Mouse (Mus musculus): ENCODE data around the gene Gcc2.
"Not testable (repeated sequence)": the region's sequence is repeated elsewhere in the genome, so short reads cannot be mapped to it uniquely, and the experiment has no call there.

Gene Gcc2

GRCm38 (mm10) chr10:58231779-58232640 lies 23.3 kb upstream of the Gcc2 start:
- DNase-seq (ENCODE audit: low spot score) = peak; percentile 84

GRCm38 (mm10) chr10:58232641-58232969 lies 22.7 kb upstream of the Gcc2 start, which contains the start of gene Duxf3:
Gene Duxf3, minus strand, starts transcription at chr10:58232675.
- not testable (repeated sequence) for DNase-seq (ENCODE audit: low spot score)

GRCm38 (mm10) chr10:58233054-58233739 lies 22.1 kb upstream of the Gcc2 start:
- not testable (repeated sequence) for DNase-seq (ENCODE audit: low spot score)

- DNase-seq (ENCODE audit: low spot score) = not testable (repeated sequence)
Observed at GRCm38 (mm10) chr10:58233740-58234121, 21.6 kb upstream of the Gcc2 start.

- DNase-seq (ENCODE audit: low spot score) = not testable (repeated sequence)
Observed at GRCm38 (mm10) chr10:58234985-58235384, 20.3 kb upstream of the Gcc2 start.

GRCm38 (mm10) chr10:58236613-58237012 lies 18.7 kb upstream of the Gcc2 start, which contains the start of gene Gm4981:
Gene Gm4981, minus strand, starts transcription at chr10:58236701.
- DNase-seq (ENCODE audit: low spot score) = no peak

- peak; percentile 67 for DNase-seq (ENCODE audit: low spot score)
Observed at GRCm38 (mm10) chr10:58238984-58239740, 16.1 kb upstream of the Gcc2 start.

- no peak for DNase-seq (ENCODE audit: low spot score)
Observed at GRCm38 (mm10) chr10:58249535-58249934, 5.8 kb upstream of the Gcc2 start.

- DNase-seq (ENCODE audit: low spot score) = no peak
Observed at GRCm38 (mm10) chr10:58254635-58255175, 592 bp upstream of the Gcc2 start.

GRCm38 (mm10) chr10:58255954-58256353 lies 657 bp downstream of the Gcc2 start:
- DNase-seq (ENCODE audit: low spot score) = no peak

GRCm38 (mm10) chr10:58258466-58258865 lies 3.2 kb downstream of the Gcc2 start:
- no peak for DNase-seq (ENCODE audit: low spot score)

- DNase-seq (ENCODE audit: low spot score) = no peak
Observed at GRCm38 (mm10) chr10:58282238-58282637, 26.9 kb downstream of the Gcc2 start.

GRCm38 (mm10) chr10:58290742-58291141 lies 35.4 kb downstream of the Gcc2 start:
- DNase-seq (ENCODE audit: low spot score) = no peak

- no peak for DNase-seq (ENCODE audit: low spot score)
Observed at GRCm38 (mm10) chr10:58294246-58294645, 38.9 kb downstream of the Gcc2 start.

- no peak for DNase-seq (ENCODE audit: low spot score)
Observed at GRCm38 (mm10) chr10:58295605-58296004, 40.3 kb downstream of the Gcc2 start.

- no peak for DNase-seq (ENCODE audit: low spot score)
Observed at GRCm38 (mm10) chr10:58304996-58305395, 49.7 kb downstream of the Gcc2 start.

- no peak for DNase-seq (ENCODE audit: low spot score)
Observed at GRCm38 (mm10) chr10:58306897-58307296, 51.6 kb downstream of the Gcc2 start.

GRCm38 (mm10) chr10:58310791-58311190 lies 55.5 kb downstream of the Gcc2 start:
- DNase-seq (ENCODE audit: low spot score) = no peak

- no peak for DNase-seq (ENCODE audit: low spot score)
Observed at GRCm38 (mm10) chr10:58312887-58313286, 57.6 kb downstream of the Gcc2 start.

- no peak for DNase-seq (ENCODE audit: low spot score)
Observed at GRCm38 (mm10) chr10:58320881-58321280, 65.6 kb downstream of the Gcc2 start.

- no peak for DNase-seq (ENCODE audit: low spot score)
Observed at GRCm38 (mm10) chr10:58322361-58323027, 67.2 kb downstream of the Gcc2 start.

Data from ovary, adult 18-20 months (tissue).